Mouse (Mus musculus) layer of hippocampus, adult 8-10 months (tissue): ENCODE results near the gene Igf2. TPM values are rescaled to one million over a fixed set of nuclear protein-coding genes. Genes with fewer than 3 reads are reported as not detected.

Experiments used
- DNase-seq, 2 experiments: peaks; one replicate each; pipeline ENCODE4 v3.0.0; 2022; ENCODE audit warnings: low spot score in 2 of 2
- microRNA-seq, 2 experiments: library from miRNA; unstranded; fragments of <30 nt; microRNA quantifications; one replicate each; pipeline ENCODE4 v1.2.0; 2022
- total RNA-seq, 4 experiments: library from RNA; stranded (reverse); gene quantifications; 2 replicates each; pipeline ENCODE4 v1.2.4; 2022

The Igf2 gene
- total RNA-seq, 4 experiments from 2014 or later: 52.4 to 90.2 (median 73.6) TPM

- DNase-seq: no peak
These were observed 7.4 kb downstream of the Igf2 start for GRCm38 (mm10) chr7:142659181-142659681.

DNA sequence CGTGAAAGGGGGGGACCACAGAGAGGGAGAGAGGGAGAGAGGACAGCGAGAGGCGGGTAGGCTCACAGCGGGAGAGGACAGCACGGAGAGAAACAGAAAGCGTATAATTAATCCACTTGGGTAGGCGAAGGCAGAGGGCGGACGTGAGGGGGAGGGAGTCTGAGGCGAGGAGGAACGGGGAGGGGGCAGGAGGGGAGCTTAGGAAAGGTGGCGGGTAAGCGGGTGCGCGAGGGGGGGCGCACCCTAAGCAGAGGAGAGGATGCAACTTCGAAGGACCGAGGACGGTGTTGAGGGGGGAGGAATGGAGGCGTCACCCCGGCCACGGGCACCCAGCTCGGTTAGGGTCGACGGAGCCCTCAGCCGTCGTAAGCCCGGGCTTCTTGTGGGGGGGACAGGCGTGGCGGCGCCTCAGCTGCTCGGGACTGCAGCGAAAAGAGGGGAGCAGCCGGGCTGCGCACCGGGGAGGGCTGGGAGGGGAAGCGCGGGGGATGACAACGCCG, 7.9 kb downstream of the Igf2 start:
- no peak for DNase-seq

DNA sequence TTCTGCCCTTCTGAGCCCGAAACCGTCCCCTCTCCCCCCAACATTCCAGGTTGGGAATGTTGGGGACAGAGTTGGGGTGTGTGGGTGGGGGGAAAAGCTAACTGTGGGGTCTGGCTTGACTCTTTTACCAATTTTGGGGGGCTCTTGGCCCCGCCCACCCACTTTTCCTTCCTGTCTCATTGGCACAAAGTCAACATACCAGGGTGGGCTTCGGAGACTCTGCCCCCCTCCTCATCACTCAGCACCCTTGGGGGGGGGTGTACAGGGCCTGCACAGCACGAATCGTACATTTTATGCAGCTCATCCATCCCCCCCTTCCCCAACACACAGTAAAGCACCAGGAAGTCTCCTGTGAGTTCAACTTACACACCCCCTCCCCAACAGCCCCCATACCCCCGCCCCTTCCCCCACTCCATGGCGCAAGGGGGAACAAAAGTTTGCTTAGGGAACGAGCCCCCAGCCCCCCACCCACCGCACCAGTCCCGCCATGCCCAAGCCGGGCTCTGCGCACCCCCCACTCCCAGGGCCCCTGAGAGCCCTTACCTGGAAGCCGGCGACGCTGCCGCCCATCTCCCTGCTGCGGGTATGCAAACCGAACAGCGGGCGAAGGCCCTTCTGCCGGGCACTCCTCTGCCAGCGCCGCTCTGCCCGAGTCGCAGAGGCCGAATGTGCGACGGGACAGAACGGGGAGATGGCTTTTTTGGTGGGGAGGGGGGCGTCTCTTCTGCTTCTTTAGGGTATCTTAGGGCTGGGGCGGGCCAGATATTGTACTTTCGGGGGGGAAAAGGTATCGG, 8.6 kb downstream of the Igf2 start:
- DNase-seq: no peak

GRCm38 (mm10) chr7:142657341-142657791, 9.2 kb downstream of the Igf2 start:
- no peak for DNase-seq

DNA sequence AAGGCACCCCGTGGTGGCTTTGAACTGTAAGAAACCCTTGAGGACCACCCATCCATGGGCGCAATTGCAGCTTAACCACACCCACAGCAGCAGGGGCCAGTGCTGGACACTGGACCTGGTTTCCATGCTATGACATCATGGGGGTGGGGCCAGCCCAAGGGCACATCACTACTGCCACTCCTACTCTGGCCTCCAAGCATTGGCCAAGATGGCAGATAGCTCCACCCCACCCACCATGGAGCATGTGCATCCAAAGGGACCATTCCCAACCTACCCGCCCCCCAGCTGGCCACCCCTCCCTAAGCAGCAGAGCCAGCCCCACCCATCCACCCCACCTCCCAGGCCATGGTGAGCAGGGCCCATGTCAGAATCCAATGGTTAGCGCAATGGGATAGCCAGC, 10.6 kb downstream of the Igf2 start:
- no peak for DNase-seq

GRCm38 (mm10) chr7:142655633-142656032, 11.0 kb downstream of the Igf2 start:
- DNase-seq: no peak

DNA sequence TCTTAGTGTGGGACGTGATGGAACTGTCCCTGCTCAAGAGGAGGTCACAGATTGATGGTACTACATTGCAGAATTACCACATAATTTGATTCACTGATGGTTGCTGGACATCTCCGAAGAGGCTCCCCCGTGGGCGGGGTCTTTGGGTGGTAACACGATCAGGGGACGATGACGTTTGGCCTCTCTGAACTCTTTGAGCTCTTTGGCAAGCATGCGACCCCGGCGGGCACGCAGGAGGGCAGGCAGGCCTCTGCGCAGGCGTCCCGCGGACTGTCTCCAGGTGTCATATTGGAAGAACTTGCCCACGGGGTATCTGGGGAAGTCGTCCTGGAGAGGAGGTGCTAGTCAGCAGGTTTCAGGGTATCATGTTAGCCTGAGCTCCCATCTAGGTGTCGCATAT, 12.9 kb downstream of the Igf2 start:
- no peak for DNase-seq

DNA sequence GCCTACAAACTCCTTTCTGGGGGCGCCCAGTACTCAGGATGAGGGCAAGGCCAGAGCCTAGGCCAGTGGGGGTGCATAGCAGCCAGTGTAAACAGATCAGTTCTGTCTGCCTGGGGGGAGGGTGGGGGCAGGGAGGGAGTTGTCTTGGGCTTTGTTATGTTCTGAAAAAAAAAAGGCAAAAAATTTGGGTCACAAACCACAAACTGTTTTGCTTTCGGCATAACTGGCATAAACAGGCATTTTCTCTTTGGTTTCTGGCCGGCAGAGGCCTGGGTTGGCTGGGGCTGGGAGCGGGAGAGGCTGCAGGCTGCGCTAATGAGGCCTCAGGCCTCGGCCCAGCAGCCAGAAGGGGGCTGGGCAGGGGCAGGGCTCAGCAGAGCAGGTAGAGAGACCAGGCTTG, 19.9 kb downstream of the Igf2 start:
- DNase-seq: no peak

DNA sequence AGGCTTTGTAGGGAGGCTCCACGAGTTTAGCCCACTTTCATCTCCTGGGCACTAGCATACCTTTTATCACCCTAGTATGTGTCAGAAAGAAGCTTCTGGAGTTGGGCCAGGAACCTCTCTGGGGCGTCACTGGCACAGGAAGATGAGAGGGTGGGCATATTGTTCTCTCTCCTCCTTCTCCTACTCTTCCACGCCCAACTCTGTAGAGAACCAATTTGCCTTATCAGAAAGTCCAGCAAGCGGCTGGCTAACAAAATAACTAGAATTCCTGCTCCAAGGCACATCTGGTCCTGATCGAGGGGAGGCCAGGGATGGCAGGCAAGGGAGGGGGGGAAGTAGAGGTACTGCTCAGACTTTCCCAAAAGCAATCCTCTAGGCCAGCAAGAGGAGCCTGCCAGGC, 21.6 kb downstream of the Igf2 start:
- DNase-seq: no peak

GRCm38 (mm10) chr7:142636178-142636577, 30.4 kb downstream of the Igf2 start:
- no peak for DNase-seq

- no peak for DNase-seq
These were observed 35.9 kb downstream of the Igf2 start for GRCm38 (mm10) chr7:142630691-142631090.

DNA sequence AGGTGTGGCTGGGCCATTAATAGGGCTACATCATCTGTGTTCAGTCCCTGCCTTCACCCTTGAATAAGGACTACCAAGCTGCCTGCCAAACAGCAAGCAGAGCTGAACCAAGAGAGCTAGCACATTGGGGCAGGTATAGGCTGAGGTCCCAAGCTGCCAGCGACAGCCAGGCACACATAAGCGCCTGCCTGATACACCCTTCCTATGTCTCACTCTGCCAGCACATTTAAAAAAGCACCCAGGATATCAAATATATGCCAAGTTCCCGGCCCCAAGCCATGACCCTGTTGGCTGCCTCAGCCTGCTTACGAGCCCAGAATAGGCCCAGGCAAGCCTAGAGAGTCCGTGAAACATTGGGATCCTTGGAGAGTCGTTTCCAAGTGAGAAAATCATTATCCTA, 36.8 kb downstream of the Igf2 start:
- no peak for DNase-seq

DNA sequence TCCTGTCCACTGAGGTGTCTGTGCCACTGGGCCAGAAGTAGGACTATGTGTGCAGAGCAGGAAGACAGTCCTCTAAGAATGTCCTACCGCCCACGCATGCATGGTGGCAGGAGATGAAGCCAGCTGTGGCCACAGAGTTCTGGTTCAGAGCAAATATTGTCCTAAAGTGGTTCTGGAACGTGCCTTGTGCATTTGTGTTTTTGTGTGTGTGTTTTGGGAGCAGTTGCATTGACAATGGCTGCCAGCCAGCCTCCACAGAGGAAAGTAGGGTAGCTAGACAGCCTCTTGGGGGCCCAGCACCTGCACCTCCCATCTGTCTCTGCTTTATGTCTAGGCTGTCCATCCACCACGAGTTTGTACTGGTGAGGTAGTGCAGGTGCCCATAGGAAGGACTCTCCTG, 44.4 kb downstream of the Igf2 start:
- DNase-seq: no peak

GRCm38 (mm10) chr7:142613077-142613476, 53.5 kb downstream of the Igf2 start:
- no peak for DNase-seq

DNA sequence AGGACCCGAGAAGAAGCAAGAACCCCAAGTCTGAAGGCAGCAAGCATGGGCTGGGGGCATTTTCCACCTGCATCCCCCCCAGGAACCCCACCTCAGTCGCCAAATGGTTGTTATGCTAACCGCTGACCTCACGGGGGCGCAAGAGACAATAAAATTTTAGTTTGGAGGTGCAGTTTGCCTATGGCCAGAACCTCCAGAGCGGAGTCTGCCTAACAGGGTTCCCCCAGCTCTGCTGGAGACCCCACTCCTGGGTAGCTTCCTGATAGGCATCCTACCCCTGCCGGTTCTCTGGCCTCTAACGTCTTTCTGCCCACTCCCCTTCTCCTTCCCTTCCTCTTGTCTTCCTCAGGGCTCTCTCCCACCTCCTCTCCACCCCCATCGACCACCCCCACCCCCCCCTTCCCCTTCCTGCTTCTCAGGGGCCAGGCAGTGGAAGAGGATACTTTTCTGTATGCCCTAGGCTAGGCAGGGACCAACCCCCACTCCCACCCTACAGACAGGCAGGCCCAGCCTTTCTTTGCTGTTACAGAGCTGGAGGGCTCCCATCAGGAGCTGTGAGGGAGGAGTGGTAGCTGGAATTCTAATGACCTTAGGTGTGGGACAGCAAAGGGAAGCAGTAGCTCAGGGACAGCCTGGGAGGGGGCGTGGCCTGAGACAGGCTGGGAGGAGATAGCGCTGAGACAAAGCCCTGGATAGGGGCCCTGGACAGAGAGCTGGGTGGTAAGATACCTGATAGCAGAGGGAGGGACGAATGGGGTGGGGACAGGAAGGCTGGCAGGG, 55.8 kb downstream of the Igf2 start:
- peak in 1 of 2 experiments; percentile 49 for DNase-seq

DNA sequence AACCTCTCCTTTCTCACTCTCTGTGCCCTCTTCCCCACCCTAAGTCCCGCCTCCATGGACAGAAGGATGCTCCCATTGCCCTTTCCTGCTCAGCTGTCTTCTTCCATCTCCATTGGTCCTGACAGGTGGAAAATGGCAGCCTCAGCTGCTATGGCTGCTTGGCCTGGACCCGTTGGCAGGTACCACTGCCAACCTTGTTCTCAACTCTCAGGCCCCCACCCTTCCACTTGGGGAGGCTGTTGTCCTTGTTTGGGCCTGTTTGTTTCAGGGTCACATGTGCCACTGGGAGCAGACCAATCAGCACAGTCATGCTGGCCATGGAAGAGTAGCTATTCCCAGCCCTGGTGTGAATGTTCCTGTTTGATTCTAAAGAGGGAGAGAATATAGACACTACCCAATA, 65.7 kb downstream of the Igf2 start:
- no peak for DNase-seq

Small RNA genes lying within 50 kb of the gene (microRNA-seq; reads per million reads assigned to microRNA genes)
- gene Mir483: 103 to 106 reads per million in 2 experiments

Other genes starting within 250 kb of the Igf2 start
- 1 to 10 TPM in 2 of 4 experiments, under 1 TPM in 1, not detected in 1; 0.29 to 2.3 (median 1.9) TPM for gene Syt8, start 232.0 kb downstream of the Igf2 start, total RNA-seq
- gene Tnni2, start 225.0 kb downstream of the Igf2 start, total RNA-seq: 1 to 10 TPM; 1.2 to 4.9 (median 2.7) TPM
- gene Lsp1, start 206.0 kb downstream of the Igf2 start, total RNA-seq: 10 to 100 TPM in 2 of 4 experiments, 1 to 10 TPM in 2; 2.2 to 18.3 (median 8.4) TPM
- 1 to 10 TPM in 2 of 4 experiments, not detected in 2; 1.2 to 3.8 TPM for gene Tnnt3, start 168.0 kb downstream of the Igf2 start, total RNA-seq
- 1 to 10 TPM; 4.8 to 6.8 (median 5.7) TPM for gene Mrpl23, start 134.1 kb downstream of the Igf2 start, total RNA-seq
- gene Gm49394, start 3.1 kb upstream of the Igf2 start, total RNA-seq: under 1 TPM in 1 of 4 experiments, not detected in 3; 0.30 TPM
- not detected for gene Ins2, start 76.6 kb upstream of the Igf2 start, total RNA-seq